Mouse (Mus musculus): Measurements from ENCODE around the gene Fbxo11.

- TF ChIP-seq MAX (IDR thresholded peaks at IDR 0.05) (no peak), CTCF (IDR thresholded peaks at IDR 0.05; ENCODE audit: control insufficient read depth, insufficient read depth, insufficient read length) (no peak), MYOG (IDR thresholded peaks at IDR 0.05; ENCODE audit: control insufficient read depth, extremely low read depth, insufficient read length) (no peak), MYOD1 (IDR thresholded peaks at IDR 0.05; ENCODE audit: control insufficient read depth, insufficient read length, low read depth) (no peak), FOSL1 (IDR thresholded peaks at IDR 0.05; ENCODE audit: insufficient read depth, low read length, poor library complexity, severe bottlenecking) (no peak)
These were observed 7.2 kb downstream of the Fbxo11 start for GRCm38 (mm10) chr17:88057846-88058245.

All from C2C12 (cell line).